7 mouse cellular contexts compared by ENCODE assay signal in the genomic region with DNA sequence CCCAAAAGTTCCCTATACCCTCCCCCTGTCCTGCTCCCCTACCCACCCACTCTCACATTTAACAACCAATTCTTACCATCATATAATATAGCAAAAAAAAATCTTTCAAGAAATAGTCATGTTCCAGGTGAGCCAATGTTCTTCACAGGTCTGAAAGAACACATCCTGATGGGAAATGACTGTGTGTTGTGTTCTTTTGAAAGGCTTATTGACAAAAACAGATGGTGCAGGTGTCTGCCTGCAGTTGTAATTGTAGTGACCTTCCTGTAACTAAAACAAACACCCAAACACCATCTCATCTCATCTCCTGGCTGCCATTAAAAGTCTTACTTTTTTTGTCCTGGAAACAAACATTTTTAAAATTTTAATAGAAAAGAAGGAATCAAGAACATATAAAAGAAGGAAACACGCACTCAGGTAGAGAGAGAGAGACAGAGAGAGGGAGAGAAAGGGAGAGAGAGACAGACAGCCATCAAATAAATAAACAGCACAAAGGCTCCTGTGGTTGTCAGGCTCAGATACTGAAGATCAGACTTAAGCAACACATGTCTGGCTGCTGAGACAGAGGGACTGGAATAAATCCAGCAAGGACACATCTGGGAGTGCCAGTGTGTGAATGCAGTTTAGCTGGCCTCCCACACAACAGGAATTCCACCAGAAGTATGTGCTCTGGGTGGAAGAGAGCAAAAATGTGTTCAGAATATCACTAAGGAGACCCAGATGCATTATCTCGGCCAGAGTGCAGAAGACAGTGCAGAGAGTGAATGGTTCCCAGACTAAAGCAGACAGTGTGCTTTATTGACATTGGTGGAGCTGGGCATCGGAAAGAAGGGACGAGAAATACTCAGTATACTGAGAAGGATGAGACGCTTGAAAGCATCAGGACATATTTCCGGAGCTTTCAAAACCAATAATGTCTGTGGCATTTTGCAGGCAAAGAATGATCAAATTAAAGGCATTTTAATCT.
DNase-seq lines count a peak whose midpoint lies in the region; ATAC-seq and TF ChIP-seq lines count a peak whose summit lies in the region.

No protein-coding gene starts in this region.

- no peak for ATAC-seq in hindbrain, postnatal 0 days
- ATAC-seq in erythroid progenitor cell, adult 5-6 weeks (replicated peaks; ENCODE audit: low FRiP score, poor library complexity, severe bottlenecking), result no peak

- no peak overlapping the region for H3K4me3 ChIP-seq in hindbrain, postnatal 0 days (ENCODE audit: low read length)

- no peak overlapping the region for H3K9ac ChIP-seq in hindbrain, postnatal 0 days (replicated peaks; ENCODE audit: low read length)

- peak; percentile 31 for DNase-seq in right cerebral cortex, adult 18-20 months
- DNase-seq in right cerebral cortex, postnatal 14 days, result no peak
- DNase-seq in fibroblast of lung, adult 2 months (ENCODE audit: low read depth), result peak; percentile 80
- peak; percentile 3 for DNase-seq in hindbrain, postnatal 0 days (ENCODE audit: low spot score)
- DNase-seq in cerebellum, adult 11-12 months, result no peak
- no peak for DNase-seq in thymus, postnatal 36 days

- no peaks in the 10 kb centered on the region for H3K27me3 ChIP-seq in hindbrain, postnatal 0 days (ENCODE audit: insufficient read depth, low read length)

- no peaks in the 10 kb centered on the region for H3K9me3 ChIP-seq in hindbrain, postnatal 0 days (ENCODE audit: low read length)

- WGBS in hindbrain, postnatal 0 days, result 62% methylated on average over 6 of the region's 6 CpGs

- no peak for TF ChIP-seq CTCF in hindbrain, postnatal 0 days (IDR thresholded peaks at IDR 0.05; ENCODE audit: low read depth)

- no peak overlapping the region for H3K4me2 ChIP-seq in hindbrain, postnatal 0 days (ENCODE audit: low read depth, low read length)

- H3K4me1 ChIP-seq in hindbrain, postnatal 0 days (ENCODE audit: insufficient read depth, low read length), result no peaks in the 10 kb centered on the region

- no peak overlapping the region for H3K27ac ChIP-seq in hindbrain, postnatal 0 days

- H3K36me3 ChIP-seq in hindbrain, postnatal 0 days (ENCODE audit: insufficient read depth, low read length), result no peaks in the 10 kb centered on the region

Comparison
In these comparisons a context has a peak if more than half of its experiments do, and no peak if none do; other contexts are left out.
1. DNase-seq: peak in right cerebral cortex, adult 18-20 months (single experiment), fibroblast of lung, adult 2 months (single experiment) and hindbrain, postnatal 0 days (single experiment); none in right cerebral cortex, postnatal 14 days (single experiment), cerebellum, adult 11-12 months (single experiment) and thymus, postnatal 36 days (0 of 2).